Mouse (Mus musculus) WW6 (cell line): ENCODE data around the gene Olfr1208.

ENCODE experiments used
- DNase-seq: peaks from one replicate; pipeline ENCODE4 v3.0.0-alpha.2; 2013; ENCODE audit warnings: low read depth, low spot score

Gene Olfr1208

DNA sequence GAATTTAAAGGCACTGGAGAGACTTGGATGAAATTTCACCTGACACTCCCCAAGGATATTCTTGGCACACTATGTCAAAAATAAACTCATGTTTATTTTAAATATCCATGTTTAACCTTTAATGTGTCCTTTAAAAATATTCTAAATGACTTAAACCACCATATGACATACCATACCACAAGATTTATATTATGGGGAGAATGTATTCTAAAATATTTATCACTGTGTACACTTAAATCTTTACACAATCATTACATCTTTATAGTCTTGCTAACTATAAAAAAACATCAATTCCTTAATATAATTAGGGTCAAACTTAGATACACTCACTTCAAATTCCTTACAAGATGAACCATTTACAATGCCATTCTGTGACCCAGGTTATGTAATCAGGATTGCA lies at the start of gene Olfr1208:
TSS of gene Olfr1208 (minus strand) at position 101 of the 400 bp plus-strand sequence.
- no peak for DNase-seq

- DNase-seq, result no peak
Measured at GRCm38 (mm10) chr2:88938011-88938410, 35.9 kb upstream of the Olfr1208 start, which contains the start of gene Olfr1211. Gene Olfr1211, minus strand, starts transcription at chr2:88938111.

GRCm38 (mm10) chr2:88915057-88915456 lies 12.9 kb upstream of the Olfr1208 start, which contains the start of gene Olfr1209:
Gene Olfr1209, minus strand, starts transcription at chr2:88915157.
- no peak for DNase-seq

- no peak for DNase-seq
Measured at GRCm38 (mm10) chr2:88862931-88863330, 39.2 kb downstream of the Olfr1208 start, which contains the start of gene Olfr1206. Gene Olfr1206, plus strand, starts transcription at chr2:88863231.

GRCm38 (mm10) chr2:88848992-88849391 lies 53.1 kb downstream of the Olfr1208 start, which contains the start of gene Olfr1204:
Gene Olfr1204, plus strand, starts transcription at chr2:88849292.
- DNase-seq, result no peak
